Mouse (Mus musculus): ENCODE measurements around the gene Mfsd11. TPM values are rescaled to one million over a fixed set of nuclear protein-coding genes. Genes with fewer than 3 reads are reported as not detected.

Mfsd11 gene
- polyA plus RNA-seq, 1 experiment = 34.0 TPM

DNA sequence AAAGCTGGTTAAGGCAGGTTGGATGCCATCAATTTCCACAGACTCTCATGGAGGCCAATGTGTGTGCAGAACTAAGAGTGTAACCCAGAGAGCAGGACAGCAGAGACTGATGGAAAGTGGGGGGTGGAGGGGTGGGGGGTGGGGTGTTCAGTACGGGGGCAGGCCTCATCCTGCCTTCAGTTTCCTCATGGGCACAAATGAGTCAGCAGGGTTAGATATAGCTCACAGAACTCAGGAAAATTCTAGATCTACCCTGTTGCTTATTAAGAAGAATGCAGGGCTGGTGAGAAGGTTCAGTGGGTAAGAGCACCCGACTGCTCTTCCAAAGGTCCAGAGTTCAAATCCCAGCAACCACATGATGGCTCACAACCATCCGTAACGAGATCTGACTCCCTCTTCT lies 17.4 kb downstream of the Mfsd11 start:
- Histone ChIP-seq H3K4me3 (ENCODE audit: insufficient read depth, poor library complexity, severe bottlenecking) (no peak overlapping the region), H3K79me3 (ENCODE audit: low read depth) (no peaks in the 10 kb centered on the region), H3K36me3 (ENCODE audit: control insufficient read depth, insufficient read depth) (peaks cover 36% of the 10 kb centered on the region), H3ac (ENCODE audit: control insufficient read depth, insufficient read length, low read depth) (no peak overlapping the region), H3K79me2 (ENCODE audit: control insufficient read depth, insufficient read depth) (no peaks in the 10 kb centered on the region), H3K27me3 (ENCODE audit: control insufficient read depth, insufficient read depth, insufficient read length) (no peaks in the 10 kb centered on the region)
- TF ChIP-seq CEBPB (IDR thresholded peaks at IDR 0.05; ENCODE audit: low read depth) (no peak), MYOD1 (IDR thresholded peaks at IDR 0.05; ENCODE audit: control insufficient read depth, insufficient read length, low read depth) (no peak), MYOG (IDR thresholded peaks at IDR 0.05; ENCODE audit: control insufficient read depth, extremely low read depth, insufficient read length) (no peak), MAX (IDR thresholded peaks at IDR 0.05) (no peak)

DNA sequence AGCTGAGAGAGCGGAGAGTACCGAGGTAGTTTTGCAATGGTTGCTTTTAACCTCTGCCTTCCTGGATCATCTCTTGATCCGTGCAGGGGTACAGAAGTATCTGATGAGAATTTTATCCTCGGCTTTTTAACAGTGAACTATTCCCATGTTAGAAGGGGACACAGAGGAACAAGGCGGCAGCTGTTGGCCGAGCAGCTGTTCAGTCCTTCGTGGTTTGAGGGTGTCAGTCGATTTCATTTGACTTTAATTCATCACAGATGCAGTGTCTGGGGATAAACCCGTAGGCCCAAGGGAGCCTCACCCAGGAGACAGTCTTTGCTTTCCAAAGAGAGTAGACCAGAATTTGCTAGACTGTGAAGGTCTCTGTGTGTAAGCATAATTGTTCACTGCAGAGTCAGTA lies 19.3 kb downstream of the Mfsd11 start:
- Histone ChIP-seq H3K27me3 (ENCODE audit: control insufficient read depth, insufficient read depth, insufficient read length) (no peaks in the 10 kb centered on the region), H3K79me3 (ENCODE audit: low read depth) (no peaks in the 10 kb centered on the region), H3ac (ENCODE audit: control insufficient read depth, insufficient read length, low read depth) (no peak overlapping the region), H3K36me3 (ENCODE audit: control insufficient read depth, insufficient read depth) (peaks cover 27% of the 10 kb centered on the region), H3K79me2 (ENCODE audit: control insufficient read depth, insufficient read depth) (no peaks in the 10 kb centered on the region), H3K4me3 (ENCODE audit: insufficient read depth, poor library complexity, severe bottlenecking) (no peak overlapping the region)
- TF ChIP-seq MYOD1 (IDR thresholded peaks at IDR 0.05; ENCODE audit: control insufficient read depth, insufficient read length, low read depth) (no peak), CTCF (IDR thresholded peaks at IDR 0.05; ENCODE audit: control insufficient read depth, insufficient read depth, insufficient read length) (no peak), MYOG (IDR thresholded peaks at IDR 0.05; ENCODE audit: control insufficient read depth, extremely low read depth, insufficient read length) (no peak), CEBPB (IDR thresholded peaks at IDR 0.05; ENCODE audit: low read depth) (no peak)

GRCm38 (mm10) chr11:116873987-116874386 lies 21.7 kb downstream of the Mfsd11 start:
- no peaks in the 10 kb centered on the region for H3K79me2 ChIP-seq (ENCODE audit: control insufficient read depth, insufficient read depth)
- H3K36me3 ChIP-seq (ENCODE audit: control insufficient read depth, insufficient read depth) = peaks cover 17% of the 10 kb centered on the region
- no peak overlapping the region for H3K4me3 ChIP-seq (ENCODE audit: insufficient read depth, poor library complexity, severe bottlenecking)
- no peaks in the 10 kb centered on the region for H3K27me3 ChIP-seq (ENCODE audit: control insufficient read depth, insufficient read depth, insufficient read length)
- no peak overlapping the region for H3ac ChIP-seq (ENCODE audit: control insufficient read depth, insufficient read length, low read depth)
- H3K79me3 ChIP-seq (ENCODE audit: low read depth) = no peaks in the 10 kb centered on the region
- TF ChIP-seq MAX (IDR thresholded peaks at IDR 0.05) (no peak), MYOG (IDR thresholded peaks at IDR 0.05; ENCODE audit: control insufficient read depth, extremely low read depth, insufficient read length) (no peak), USF1 (IDR thresholded peaks at IDR 0.05; ENCODE audit: low read depth) (no peak), FOSL1 (IDR thresholded peaks at IDR 0.05; ENCODE audit: insufficient read depth, low read length, poor library complexity, severe bottlenecking) (no peak), CTCF (IDR thresholded peaks at IDR 0.05; ENCODE audit: control insufficient read depth, insufficient read depth, insufficient read length) (no peak), MYOD1 (IDR thresholded peaks at IDR 0.05; ENCODE audit: control insufficient read depth, insufficient read length, low read depth) (no peak), CEBPB (IDR thresholded peaks at IDR 0.05; ENCODE audit: low read depth) (no peak)

DNA sequence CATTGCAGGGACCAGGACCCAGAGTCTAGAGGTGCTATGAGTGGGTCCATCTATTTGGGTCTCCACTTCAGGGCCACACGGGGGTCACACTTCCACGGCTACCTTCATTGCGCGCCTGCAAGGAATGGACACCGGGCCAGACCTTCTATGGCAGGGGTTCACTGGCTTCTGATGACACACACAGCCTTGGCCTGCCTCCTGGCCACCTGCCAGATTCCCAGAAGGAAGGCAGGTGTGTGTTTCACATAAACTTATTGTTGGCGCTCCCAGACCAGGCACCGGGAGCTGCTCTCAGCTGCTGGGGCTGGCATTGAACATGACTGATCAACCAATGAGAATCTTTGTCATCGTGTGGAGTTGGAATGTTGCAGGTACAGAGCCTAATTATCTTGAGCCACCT lies 26.2 kb downstream of the Mfsd11 start:
- TF ChIP-seq CEBPB (IDR thresholded peaks at IDR 0.05; ENCODE audit: low read depth) (no peak), USF1 (IDR thresholded peaks at IDR 0.05; ENCODE audit: low read depth) (no peak), MYOD1 (IDR thresholded peaks at IDR 0.05; ENCODE audit: control insufficient read depth, insufficient read length, low read depth) (no peak), MYOG (IDR thresholded peaks at IDR 0.05; ENCODE audit: control insufficient read depth, extremely low read depth, insufficient read length) (no peak)

DNA sequence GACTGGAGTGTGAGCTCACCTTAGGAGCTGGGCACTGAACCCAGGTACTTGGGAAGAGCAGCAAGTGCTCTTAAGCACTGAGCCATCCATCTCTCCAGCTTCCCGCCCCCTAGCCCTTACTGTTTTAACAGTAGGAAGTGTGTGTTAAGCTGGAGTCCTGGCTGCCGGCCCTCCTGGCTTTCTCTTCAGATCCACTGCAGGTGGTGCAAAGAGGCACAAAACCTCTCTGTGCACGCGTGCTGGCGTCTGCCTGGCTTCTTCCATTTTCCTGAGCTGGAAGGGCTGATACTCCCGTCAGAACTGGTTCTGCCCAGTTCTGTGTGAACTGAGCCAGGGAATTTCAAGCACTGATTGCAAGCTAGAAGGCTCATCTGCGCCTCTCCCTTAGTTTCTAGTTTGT lies 28.6 kb downstream of the Mfsd11 start:
- Histone ChIP-seq H3K79me3 (ENCODE audit: low read depth) (no peaks in the 10 kb centered on the region), H3K36me3 (ENCODE audit: control insufficient read depth, insufficient read depth) (no peaks in the 10 kb centered on the region), H3K4me3 (ENCODE audit: insufficient read depth, poor library complexity, severe bottlenecking) (no peak overlapping the region), H3K79me2 (ENCODE audit: control insufficient read depth, insufficient read depth) (no peaks in the 10 kb centered on the region), H3K27me3 (ENCODE audit: control insufficient read depth, insufficient read depth, insufficient read length) (no peaks in the 10 kb centered on the region), H3ac (ENCODE audit: control insufficient read depth, insufficient read length, low read depth) (no peak overlapping the region)
- TF ChIP-seq MAX (IDR thresholded peaks at IDR 0.05) = no peak
- TF ChIP-seq CTCF (IDR thresholded peaks at IDR 0.05; ENCODE audit: control insufficient read depth, insufficient read depth, insufficient read length) = no peak
- TF ChIP-seq FOSL1 (IDR thresholded peaks at IDR 0.05; ENCODE audit: insufficient read depth, low read length, poor library complexity, severe bottlenecking) = no peak
- TF ChIP-seq MYOD1 (IDR thresholded peaks at IDR 0.05; ENCODE audit: control insufficient read depth, insufficient read length, low read depth) = no peak
- no peak for TF ChIP-seq MYOG (IDR thresholded peaks at IDR 0.05; ENCODE audit: control insufficient read depth, extremely low read depth, insufficient read length)
- no peak for TF ChIP-seq CEBPB (IDR thresholded peaks at IDR 0.05; ENCODE audit: low read depth)
- TF ChIP-seq USF1 (IDR thresholded peaks at IDR 0.05; ENCODE audit: low read depth) = no peak

More for the DNA sequence above, 26.2 kb downstream of the Mfsd11 start:
- Histone ChIP-seq H3K4me3 (ENCODE audit: insufficient read depth, poor library complexity, severe bottlenecking) (no peak overlapping the region), H3K27me3 (ENCODE audit: control insufficient read depth, insufficient read depth, insufficient read length) (no peaks in the 10 kb centered on the region), H3K36me3 (ENCODE audit: control insufficient read depth, insufficient read depth) (peaks cover 13% of the 10 kb centered on the region), H3ac (ENCODE audit: control insufficient read depth, insufficient read length, low read depth) (no peak overlapping the region), H3K79me2 (ENCODE audit: control insufficient read depth, insufficient read depth) (no peaks in the 10 kb centered on the region), H3K79me3 (ENCODE audit: low read depth) (no peaks in the 10 kb centered on the region)

GRCm38 (mm10) chr11:116881440-116881839 lies 29.2 kb downstream of the Mfsd11 start:
- TF ChIP-seq MYOG (IDR thresholded peaks at IDR 0.05; ENCODE audit: control insufficient read depth, extremely low read depth, insufficient read length) (no peak), CTCF (IDR thresholded peaks at IDR 0.05; ENCODE audit: control insufficient read depth, insufficient read depth, insufficient read length) (no peak), MAX (IDR thresholded peaks at IDR 0.05) (no peak), FOSL1 (IDR thresholded peaks at IDR 0.05; ENCODE audit: insufficient read depth, low read length, poor library complexity, severe bottlenecking) (no peak), CEBPB (IDR thresholded peaks at IDR 0.05; ENCODE audit: low read depth) (no peak), USF1 (IDR thresholded peaks at IDR 0.05; ENCODE audit: low read depth) (no peak), MYOD1 (IDR thresholded peaks at IDR 0.05; ENCODE audit: control insufficient read depth, insufficient read length, low read depth) (no peak)

More at GRCm38 (mm10) chr11:116881440-116881839, 29.2 kb downstream of the Mfsd11 start:
- H3K4me3 ChIP-seq (ENCODE audit: insufficient read depth, poor library complexity, severe bottlenecking) = no peak overlapping the region
- no peaks in the 10 kb centered on the region for H3K79me3 ChIP-seq (ENCODE audit: low read depth)
- no peaks in the 10 kb centered on the region for H3K79me2 ChIP-seq (ENCODE audit: control insufficient read depth, insufficient read depth)
- H3K27me3 ChIP-seq (ENCODE audit: control insufficient read depth, insufficient read depth, insufficient read length) = no peaks in the 10 kb centered on the region
- no peaks in the 10 kb centered on the region for H3K36me3 ChIP-seq (ENCODE audit: control insufficient read depth, insufficient read depth)
- no peak overlapping the region for H3ac ChIP-seq (ENCODE audit: control insufficient read depth, insufficient read length, low read depth)

Measured in C2C12 (cell line).